Mouse (Mus musculus) limb, embryonic 14.5 days (tissue): ENCODE data around the gene Fzd7. TPM values are rescaled to one million over a fixed set of nuclear protein-coding genes. Genes with fewer than 3 reads are reported as not detected.

Experiments
- ATAC-seq: fragments of 200-750 bp; cut with Nextera tagmentation; 2 replicates; pipeline ENCODE4 v1.8.0; 2017; ENCODE audit warnings: low read depth, moderate number of reproducible peaks, moderate TSS enrichment; ENCODE audit not compliant: low FRiP score
- DNase-seq: peaks from one replicate; pipeline ENCODE4 v3.0.0-alpha.2; 2015; ENCODE audit warnings: low spot score
- H3K27ac ChIP-seq: fragments of 300-500 bp; sonication (generic); replicated peaks from 2 replicates; pipeline ENCODE4 v1.5.1; 2014; ENCODE audit warnings: low read depth, mild to moderate bottlenecking, low read length, moderate library complexity, mixed read lengths
- H3K27me3 ChIP-seq: fragments of 300-500 bp; sonication (generic); 2 replicates; pipeline ENCODE4 v1.6.1; 2014; ENCODE audit warnings: low read length, mixed read lengths; ENCODE audit not compliant: control insufficient read depth, insufficient read depth
- H3K36me3 ChIP-seq: fragments of 300-500 bp; sonication (generic); 2 replicates; pipeline ENCODE4 v1.6.1; 2014; ENCODE audit warnings: mild to moderate bottlenecking, low read length, moderate library complexity, mixed read lengths; ENCODE audit not compliant: control insufficient read depth, insufficient read depth
- H3K4me1 ChIP-seq: fragments of 300-500 bp; sonication (generic); 2 replicates; pipeline ENCODE4 v1.6.1; 2014; ENCODE audit warnings: antibody characterized with exemption, low read length, mixed read lengths; ENCODE audit not compliant: control insufficient read depth, insufficient read depth
- H3K4me2 ChIP-seq: fragments of 300-500 bp; sonication (generic); replicated peaks from 2 replicates; pipeline ENCODE4 v1.6.1; 2014; ENCODE audit warnings: low read depth, mild to moderate bottlenecking, low read length, moderate library complexity; ENCODE audit not compliant: severe bottlenecking
- H3K4me3 ChIP-seq: fragments of 300-500 bp; sonication (generic); replicated peaks from 2 replicates; pipeline ENCODE4 v1.5.1; 2014; ENCODE audit warnings: low read length
- H3K9ac ChIP-seq: fragments of 300-500 bp; sonication (generic); 2 replicates; pipeline ENCODE4 v1.6.1; 2014; ENCODE audit warnings: mild to moderate bottlenecking, low read depth, low read length, moderate library complexity; ENCODE audit not compliant: severe bottlenecking
- H3K9me3 ChIP-seq: fragments of 300-500 bp; sonication (generic); 2 replicates; pipeline ENCODE4 v1.6.1; 2016; ENCODE audit warnings: low read length; ENCODE audit not compliant: control insufficient read depth
- POLR2A ChIP-seq: fragments of 200-500 bp; IDR thresholded peaks from 2 replicates; pipeline ENCODE4 v1.8.0; 2012; ENCODE audit warnings: inconsistent platforms, mild to moderate bottlenecking, moderate library complexity, borderline replicate concordance; ENCODE audit not compliant: insufficient read depth, insufficient read length; ENCODE audit errors: extremely low read depth
- WGBS: fragments of 180-500 bp; shearing (Covaris S2); extraction: QIAGEN DNeasy Blood & Tissue Kit; methylation state at CpG from one replicate; pipeline ENCODE4 v1.1.7; 2014; 5-methylcytosine and 5-hydroxymethylcytosine counted together
- polyA plus RNA-seq, 2 experiments: library from polyadenylated mRNA; depleted of rRNA in 1 of 2; stranded (reverse) in 1 of 2; unstranded in 1 of 2; fragments of >200 nt; fragmentation: Nextera tagmentation in 1 of 2; extraction: Ambion mirVana in 1 of 2; gene quantifications; 2 replicates each; pipeline versions ENCODE4 v1.2.1 to v1.2.3; 2012 to 2014

Fzd7 gene
- polyA plus RNA-seq, 2 experiments, result 14.8 to 27.5 TPM

GRCm38 (mm10) chr1:59470766-59471165, 11.5 kb upstream of the Fzd7 start:
- H3K36me3 ChIP-seq, result no peaks in the 10 kb centered on the region
- H3K27ac ChIP-seq, result no peak overlapping the region
- TF ChIP-seq POLR2A, result no peak
- H3K4me2 ChIP-seq, result no peak overlapping the region
- H3K4me1 ChIP-seq, result peaks cover 32% of the 10 kb centered on the region
- H3K9ac ChIP-seq, result no peak overlapping the region
- ATAC-seq, result no peak
- no peaks in the 10 kb centered on the region for H3K9me3 ChIP-seq
- no peak for DNase-seq
- WGBS, result 52% methylated on average over 4 of the region's 4 CpGs
- no peaks in the 10 kb centered on the region for H3K27me3 ChIP-seq
- no peak overlapping the region for H3K4me3 ChIP-seq

DNA sequence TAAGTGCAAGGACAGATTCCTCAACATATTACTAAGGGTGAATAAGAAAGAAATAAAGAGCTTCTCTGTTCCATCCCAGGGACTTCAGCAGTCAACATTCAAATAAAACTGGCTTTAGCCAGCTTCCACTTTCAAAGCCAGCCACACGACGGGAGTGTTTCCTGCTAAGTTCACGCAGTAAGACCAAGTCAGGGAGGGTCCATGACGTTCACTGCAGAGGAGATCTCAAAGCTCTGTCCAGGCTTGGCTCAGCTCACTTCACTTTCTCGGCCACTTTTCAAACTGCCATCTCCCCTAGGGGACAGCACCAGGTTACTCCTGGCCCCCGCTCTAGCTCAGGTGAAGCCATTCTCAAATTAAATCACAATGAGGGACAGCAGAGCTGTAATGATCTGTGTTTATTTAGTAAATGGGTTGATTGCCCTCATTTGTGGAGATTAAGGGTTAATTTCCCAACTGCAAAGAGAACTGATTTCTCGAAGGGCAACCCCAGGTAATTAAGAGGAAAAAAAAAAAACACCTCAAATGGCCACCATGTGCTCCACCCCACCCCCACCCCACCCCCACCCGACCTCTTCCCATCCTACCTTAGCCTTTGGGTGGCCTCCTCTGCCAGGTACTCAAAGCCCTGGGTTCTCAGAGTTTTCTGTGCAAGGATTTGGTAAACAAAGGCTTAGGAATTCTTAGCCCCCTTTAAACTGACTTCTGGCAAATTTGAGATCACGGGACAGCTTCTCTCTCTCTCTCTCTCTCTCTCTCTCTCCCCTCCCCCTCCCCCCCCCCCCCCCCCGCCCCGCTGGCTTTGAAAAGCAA, 9.7 kb upstream of the Fzd7 start:
- H3K27ac ChIP-seq, result no peak overlapping the region
- ATAC-seq, result no peak
- H3K36me3 ChIP-seq, result no peaks in the 10 kb centered on the region
- H3K27me3 ChIP-seq, result no peaks in the 10 kb centered on the region
- H3K9me3 ChIP-seq, result no peaks in the 10 kb centered on the region
- no peak overlapping the region for H3K4me3 ChIP-seq
- no peak for TF ChIP-seq POLR2A
- peaks cover 24% of the 10 kb centered on the region for H3K4me1 ChIP-seq
- no peak overlapping the region for H3K9ac ChIP-seq
- DNase-seq, result no peak
- 0 out of 2 replicates have a peak overlapping the region, but pooled peaks have one; percentile 5 for H3K4me2 ChIP-seq
- 10% methylated on average over 10 of the region's 11 CpGs for WGBS

DNA sequence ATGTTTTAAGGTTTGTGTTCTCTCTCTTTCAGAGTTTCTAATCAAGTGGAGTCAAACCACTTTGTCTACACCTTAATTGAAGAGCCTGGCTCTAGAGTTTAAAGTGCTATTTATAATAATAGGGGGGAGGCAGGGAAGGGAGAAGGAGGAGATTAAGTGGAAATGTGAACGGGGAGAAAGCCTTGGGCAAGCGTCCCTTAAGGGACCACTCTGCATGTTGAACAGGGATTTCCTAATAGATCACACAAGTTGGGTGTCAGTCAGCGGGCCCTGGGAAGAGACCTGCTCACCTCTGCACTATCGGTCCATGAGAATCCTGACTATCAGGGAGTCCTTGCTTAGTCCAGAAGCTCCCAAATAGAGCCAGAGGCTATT, 9.1 kb upstream of the Fzd7 start:
- no peak overlapping the region for H3K9ac ChIP-seq
- H3K36me3 ChIP-seq, result no peaks in the 10 kb centered on the region
- 7% methylated on average over 4 of the region's 4 CpGs for WGBS
- H3K9me3 ChIP-seq, result no peaks in the 10 kb centered on the region
- no peak overlapping the region for H3K4me2 ChIP-seq
- no peak for TF ChIP-seq POLR2A
- ATAC-seq (no peak), DNase-seq (no peak)
- no peaks in the 10 kb centered on the region for H3K27me3 ChIP-seq
- H3K27ac ChIP-seq, result no peak overlapping the region
- peaks cover 24% of the 10 kb centered on the region for H3K4me1 ChIP-seq
- no peak overlapping the region for H3K4me3 ChIP-seq

- no peak overlapping the region for H3K27ac ChIP-seq
- no peaks in the 10 kb centered on the region for H3K27me3 ChIP-seq
- no peak for DNase-seq
- no peak for ATAC-seq
- no peak overlapping the region for H3K4me2 ChIP-seq
- no peak overlapping the region for H3K4me3 ChIP-seq
- no peaks in the 10 kb centered on the region for H3K36me3 ChIP-seq
- no peaks in the 10 kb centered on the region for H3K9me3 ChIP-seq
- TF ChIP-seq POLR2A, result no peak
- WGBS, result 46% methylated on average over 2 of the region's 2 CpGs
- no peak overlapping the region for H3K9ac ChIP-seq
- peaks cover 33% of the 10 kb centered on the region for H3K4me1 ChIP-seq
Measured at GRCm38 (mm10) chr1:59475618-59476017, 6.6 kb upstream of the Fzd7 start.

- no peak overlapping the region for H3K27ac ChIP-seq
- no peak overlapping the region for H3K4me3 ChIP-seq
- no peak for TF ChIP-seq POLR2A
- WGBS, result 67% methylated on average over 3 of the region's 3 CpGs
- no peaks in the 10 kb centered on the region for H3K9me3 ChIP-seq
- no peak overlapping the region for H3K9ac ChIP-seq
- H3K36me3 ChIP-seq, result no peaks in the 10 kb centered on the region
- no peaks in the 10 kb centered on the region for H3K27me3 ChIP-seq
- DNase-seq, result no peak
- no peak overlapping the region for H3K4me2 ChIP-seq
- no peak for ATAC-seq
- peaks cover 11% of the 10 kb centered on the region for H3K4me1 ChIP-seq
Measured at GRCm38 (mm10) chr1:59478911-59479310, 3.3 kb upstream of the Fzd7 start.
